Mouse (Mus musculus): ENCODE results near the gene Cd8a. TPM values are rescaled to one million over a fixed set of nuclear protein-coding genes. Genes with fewer than 3 reads are reported as not detected.

Cd8a gene
- polyA plus RNA-seq, 2 experiments: not detected

DNA sequence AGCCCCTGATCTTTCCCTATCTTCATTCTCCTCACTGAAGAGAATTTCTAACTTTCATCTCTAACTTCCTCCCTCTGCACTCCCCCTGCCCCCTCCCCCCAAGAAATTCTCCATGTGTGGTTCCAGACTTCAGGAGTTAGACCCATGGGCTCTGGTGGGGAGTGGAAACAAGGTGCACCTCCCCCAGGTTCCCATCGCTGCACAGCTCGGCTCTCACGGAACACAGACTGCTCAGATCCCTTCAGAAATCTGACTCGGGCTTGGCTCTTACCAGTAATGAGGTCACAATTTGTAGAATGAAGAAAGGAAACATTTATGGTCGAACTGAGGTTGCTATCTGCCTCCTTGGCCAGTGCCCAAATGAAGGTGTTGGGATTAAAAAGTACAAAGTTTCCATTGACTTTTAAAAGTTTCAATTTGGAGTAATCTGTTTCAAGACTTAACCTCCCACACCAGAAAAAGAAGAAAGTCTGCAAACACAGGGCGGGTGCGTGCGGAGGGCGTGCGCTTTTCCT lies 12.0 kb upstream of the Cd8a start:
- TF ChIP-seq CTCF (IDR thresholded peaks at IDR 0.05; ENCODE audit: low read depth): no peak
- WGBS (ENCODE audit: insufficient replicate concordance): 73% methylated on average over 10 of the region's 10 CpGs
- Histone ChIP-seq H3K27me3 (ENCODE audit: control insufficient read depth, insufficient read depth, low read length) (no peaks in the 10 kb centered on the region), H3K4me3 (ENCODE audit: insufficient read depth in 1 of 2, low read depth in 2 of 2, low read length in 2 of 2) (no peak overlapping the region), H3K4me2 (ENCODE audit: low read depth) (no peak overlapping the region), H3K27ac (no peak overlapping the region), H3K9ac (replicated peaks) (no peak overlapping the region), H3K4me1 (replicated peaks; ENCODE audit: control insufficient read depth in 2 of 2, insufficient read depth in 2 of 2, low read length in 1 of 2) (no peaks in the 10 kb centered on the region), H3K9me3 (ENCODE audit: control insufficient read depth, low read length) (no peaks in the 10 kb centered on the region), H3K36me3 (replicated peaks; ENCODE audit: control insufficient read depth, insufficient read depth, low read depth) (no peaks in the 10 kb centered on the region)
- ATAC-seq (ENCODE audit: insufficient read depth) (no peak), DNase-seq (ENCODE audit: low read depth in 3 of 3, low spot score in 3 of 3) (no peak)

DNA sequence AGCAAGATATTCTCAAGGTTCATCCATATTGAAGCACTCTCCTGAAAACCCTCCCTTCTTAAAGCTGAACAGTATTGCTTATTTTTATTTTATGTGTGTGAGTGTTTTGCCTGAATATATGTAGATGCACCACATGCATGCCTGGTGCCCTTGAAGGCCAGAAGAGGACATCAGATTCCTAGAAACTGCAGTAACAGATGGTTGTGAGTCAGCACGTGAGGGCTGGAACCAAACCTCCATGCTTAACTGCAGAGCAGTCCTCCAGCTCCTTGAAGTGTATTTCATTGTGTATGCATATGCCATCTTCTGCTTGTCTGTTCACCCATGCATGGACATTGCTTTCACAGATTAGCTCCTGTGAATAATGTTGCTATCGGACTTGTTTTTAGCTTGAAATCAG lies 9.2 kb upstream of the Cd8a start:
- WGBS (ENCODE audit: insufficient replicate concordance): 49% methylated on average over 2 of the region's 2 CpGs
- no peak overlapping the region for H3K27ac ChIP-seq

DNA sequence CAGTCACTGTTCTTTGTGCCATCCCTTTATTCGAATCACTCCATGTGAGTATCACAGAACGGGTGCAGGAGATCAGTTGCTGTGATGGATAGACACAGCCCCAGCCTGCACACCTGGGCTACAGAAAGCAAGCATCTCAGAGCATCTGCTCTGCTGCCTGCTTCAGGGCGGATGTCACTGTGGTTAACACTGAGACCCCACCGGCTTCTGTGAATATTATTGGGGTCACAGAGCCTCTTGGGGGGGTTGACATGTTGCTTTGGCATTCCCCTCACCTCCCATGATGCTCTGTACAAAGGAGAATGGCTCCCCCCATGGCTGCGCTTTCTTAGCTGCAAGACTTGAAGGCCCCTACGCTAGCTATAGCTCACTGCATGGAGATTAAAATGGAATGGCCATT lies 3.8 kb upstream of the Cd8a start:
- Histone ChIP-seq H3K4me2 (ENCODE audit: low read depth) (no peak overlapping the region), H3K9me3 (ENCODE audit: control insufficient read depth, low read length) (no peaks in the 10 kb centered on the region), H3K36me3 (replicated peaks; ENCODE audit: control insufficient read depth, insufficient read depth, low read depth) (no peaks in the 10 kb centered on the region), H3K4me1 (replicated peaks; ENCODE audit: control insufficient read depth in 2 of 2, insufficient read depth in 2 of 2, low read length in 1 of 2) (no peaks in the 10 kb centered on the region), H3K27me3 (ENCODE audit: control insufficient read depth, insufficient read depth, low read length) (no peaks in the 10 kb centered on the region), H3K4me3 (ENCODE audit: insufficient read depth in 1 of 2, low read depth in 2 of 2, low read length in 2 of 2) (no peak overlapping the region), H3K9ac (replicated peaks) (no peak overlapping the region), H3K27ac (no peak overlapping the region)
- ATAC-seq (ENCODE audit: insufficient read depth) (no peak), DNase-seq (ENCODE audit: low read depth in 3 of 3, low spot score in 3 of 3) (no peak)
- TF ChIP-seq EP300 (IDR thresholded peaks at IDR 0.05; ENCODE audit: low read depth) (no peak), CTCF (IDR thresholded peaks at IDR 0.05; ENCODE audit: low read depth) (no peak)
- 64% methylated on average over 6 of the region's 6 CpGs for WGBS (ENCODE audit: insufficient replicate concordance)

More for the DNA sequence above, 9.2 kb upstream of the Cd8a start:
- TF ChIP-seq CTCF (IDR thresholded peaks at IDR 0.05; ENCODE audit: low read depth) (no peak), EP300 (IDR thresholded peaks at IDR 0.05; ENCODE audit: low read depth) (no peak)
- DNase-seq (ENCODE audit: low read depth in 3 of 3, low spot score in 3 of 3): no peak
- Histone ChIP-seq H3K4me3 (ENCODE audit: insufficient read depth in 1 of 2, low read depth in 2 of 2, low read length in 2 of 2) (no peak overlapping the region), H3K4me2 (ENCODE audit: low read depth) (no peak overlapping the region), H3K9ac (replicated peaks) (no peak overlapping the region), H3K36me3 (replicated peaks; ENCODE audit: control insufficient read depth, insufficient read depth, low read depth) (no peaks in the 10 kb centered on the region), H3K9me3 (ENCODE audit: control insufficient read depth, low read length) (no peaks in the 10 kb centered on the region), H3K4me1 (replicated peaks; ENCODE audit: control insufficient read depth in 2 of 2, insufficient read depth in 2 of 2, low read length in 1 of 2) (no peaks in the 10 kb centered on the region), H3K27me3 (ENCODE audit: control insufficient read depth, insufficient read depth, low read length) (no peaks in the 10 kb centered on the region)
- no peak for ATAC-seq (ENCODE audit: insufficient read depth)

DNA sequence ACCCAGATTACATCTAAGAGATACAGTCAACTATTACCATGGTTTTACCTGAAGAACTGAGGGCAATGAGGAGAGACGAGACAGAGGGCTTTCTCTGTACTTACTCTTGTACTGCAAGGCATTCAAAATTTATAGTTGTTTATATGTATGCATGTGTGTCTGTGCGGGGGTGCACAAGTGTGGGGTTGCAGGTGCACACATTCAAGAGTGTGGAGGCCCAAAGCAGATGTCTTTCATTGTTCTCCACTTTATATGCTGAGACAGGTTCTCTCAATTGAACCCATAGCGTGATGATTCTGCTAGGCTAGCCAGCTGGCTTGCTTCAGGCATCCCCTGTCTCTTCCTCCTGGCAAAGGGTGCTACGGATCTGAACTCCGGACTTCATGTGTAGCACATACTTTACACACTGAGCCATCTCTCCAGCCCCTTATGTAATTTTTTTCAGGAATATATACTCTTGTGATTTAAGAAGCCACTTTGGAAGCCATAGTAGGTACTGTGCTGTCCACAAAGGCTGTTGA lies 2.1 kb upstream of the Cd8a start:
- no peaks in the 10 kb centered on the region for H3K9me3 ChIP-seq (ENCODE audit: control insufficient read depth, low read length)
- TF ChIP-seq CTCF (IDR thresholded peaks at IDR 0.05; ENCODE audit: low read depth) (no peak), EP300 (IDR thresholded peaks at IDR 0.05; ENCODE audit: low read depth) (no peak)
- ATAC-seq (ENCODE audit: insufficient read depth) (no peak), DNase-seq (ENCODE audit: low read depth in 3 of 3, low spot score in 3 of 3) (no peak)
- no peak overlapping the region for H3K27ac ChIP-seq
- no peaks in the 10 kb centered on the region for H3K36me3 ChIP-seq (replicated peaks; ENCODE audit: control insufficient read depth, insufficient read depth, low read depth)
- H3K9ac ChIP-seq (replicated peaks): no peak overlapping the region
- 71% methylated on average over 5 of the region's 5 CpGs for WGBS (ENCODE audit: insufficient replicate concordance)
- H3K4me1 ChIP-seq (replicated peaks; ENCODE audit: control insufficient read depth in 2 of 2, insufficient read depth in 2 of 2, low read length in 1 of 2): no peaks in the 10 kb centered on the region
- no peak overlapping the region for H3K4me3 ChIP-seq (ENCODE audit: insufficient read depth in 1 of 2, low read depth in 2 of 2, low read length in 2 of 2)
- H3K27me3 ChIP-seq (ENCODE audit: control insufficient read depth, insufficient read depth, low read length): no peaks in the 10 kb centered on the region
- no peak overlapping the region for H3K4me2 ChIP-seq (ENCODE audit: low read depth)

DNA sequence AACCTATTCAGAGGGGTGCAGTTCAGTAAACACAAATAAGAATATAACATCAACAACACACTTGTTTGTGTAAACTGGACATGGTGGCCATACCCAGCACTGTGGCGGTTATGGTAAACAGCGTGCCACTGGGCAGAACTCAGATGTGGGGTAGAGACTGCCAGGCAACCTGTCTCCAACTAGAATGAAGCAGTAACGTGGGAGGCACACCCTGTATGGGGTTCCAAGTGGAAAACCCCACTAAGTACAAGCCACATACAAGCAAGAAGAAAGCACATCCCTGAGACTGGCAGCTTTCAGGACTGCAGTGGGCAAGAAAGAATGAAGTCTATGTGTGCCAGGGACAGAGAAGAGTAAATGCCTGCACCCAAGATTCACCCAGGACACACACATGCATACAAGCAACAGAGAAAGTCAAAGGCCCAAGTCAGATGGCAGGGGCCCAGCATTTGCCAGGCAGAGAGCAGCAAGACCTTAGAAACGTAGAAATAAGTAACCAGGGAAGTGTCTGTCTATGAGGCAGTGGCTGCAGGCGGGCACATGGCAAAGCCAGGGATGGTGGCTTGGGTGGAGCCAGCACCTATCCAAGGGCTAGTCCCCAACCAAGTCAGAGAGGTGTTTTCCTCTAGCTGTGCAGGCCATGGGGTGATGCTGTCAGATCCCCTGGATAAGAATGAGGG lies 1.0 kb upstream of the Cd8a start:
- TF ChIP-seq EP300 (IDR thresholded peaks at IDR 0.05; ENCODE audit: low read depth): no peak
- no peak for TF ChIP-seq CTCF (IDR thresholded peaks at IDR 0.05; ENCODE audit: low read depth)
- H3K9ac ChIP-seq (replicated peaks): no peak overlapping the region
- no peak overlapping the region for H3K4me3 ChIP-seq (ENCODE audit: insufficient read depth in 1 of 2, low read depth in 2 of 2, low read length in 2 of 2)
- no peaks in the 10 kb centered on the region for H3K36me3 ChIP-seq (replicated peaks; ENCODE audit: control insufficient read depth, insufficient read depth, low read depth)
- H3K9me3 ChIP-seq (ENCODE audit: control insufficient read depth, low read length): no peaks in the 10 kb centered on the region
- 54% methylated on average over 5 of the region's 5 CpGs for WGBS (ENCODE audit: insufficient replicate concordance)
- no peaks in the 10 kb centered on the region for H3K4me1 ChIP-seq (replicated peaks; ENCODE audit: control insufficient read depth in 2 of 2, insufficient read depth in 2 of 2, low read length in 1 of 2)
- no peak overlapping the region for H3K4me2 ChIP-seq (ENCODE audit: low read depth)
- no peaks in the 10 kb centered on the region for H3K27me3 ChIP-seq (ENCODE audit: control insufficient read depth, insufficient read depth, low read length)
- ATAC-seq (ENCODE audit: insufficient read depth): no peak
- no peak overlapping the region for H3K27ac ChIP-seq
- DNase-seq (ENCODE audit: low read depth in 3 of 3, low spot score in 3 of 3): no peak
